Mouse (Mus musculus): ENCODE data around the gene Atraid. TPM values are rescaled to one million over a fixed set of nuclear protein-coding genes. Genes with fewer than 3 reads are reported as not detected.

Atraid gene
- polyA plus RNA-seq, 1 experiment from 2014 or later, result 227 TPM

DNA sequence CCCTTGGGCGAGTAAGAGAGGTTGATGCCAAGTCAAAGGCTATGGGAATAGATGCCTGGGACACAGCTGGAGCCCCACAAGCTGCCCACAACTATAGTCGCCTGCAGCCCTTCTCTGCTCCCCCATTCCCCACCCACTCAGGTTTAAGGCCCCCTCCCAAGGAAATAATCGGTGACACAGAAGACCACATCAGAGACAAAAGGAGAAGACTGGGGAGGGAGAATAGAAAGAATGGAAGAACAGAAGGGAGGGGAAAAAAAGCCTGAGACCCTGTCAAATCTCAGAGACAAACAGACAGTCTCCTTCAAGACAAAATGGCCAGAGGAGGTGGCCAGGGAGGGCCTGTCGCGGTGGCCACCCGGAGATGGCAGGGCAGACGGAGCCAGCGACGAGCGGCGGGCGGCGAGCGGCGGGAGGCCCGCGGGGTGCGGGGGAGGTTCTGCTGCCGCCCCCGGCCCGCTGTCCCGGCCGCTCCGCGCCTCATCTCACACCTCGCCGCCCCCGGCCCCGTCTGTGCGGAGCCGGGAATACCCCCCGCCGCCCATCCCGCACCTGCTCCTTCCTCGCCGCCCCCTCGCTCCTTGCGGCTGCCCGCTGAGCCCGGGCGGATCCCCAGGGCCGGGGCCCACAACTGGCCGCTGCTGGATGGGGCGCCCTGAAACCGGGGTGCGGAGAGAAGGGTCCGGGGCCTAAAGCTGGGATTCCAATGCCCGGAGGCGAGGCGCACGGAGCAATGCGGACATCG lies 44.3 kb downstream of the Atraid start:
- H3K9me3 ChIP-seq (ENCODE audit: control insufficient read depth), result no peaks in the 10 kb centered on the region
- WGBS, result 4% methylated on average over 35 of the region's 53 CpGs
- no peak for TF ChIP-seq CTCF (IDR thresholded peaks at IDR 0.05; ENCODE audit: low read depth)
- peaks cover 3% of the 10 kb centered on the region; the same call in 1 of the 2 replicates for H3K4me1 ChIP-seq (replicated peaks; ENCODE audit: control insufficient read depth, insufficient read depth, low read length)
- no peak for ATAC-seq
- no peak overlapping the region for H3K27ac ChIP-seq (ENCODE audit: low read depth, low read length)
- H3K36me3 ChIP-seq (ENCODE audit: control insufficient read depth, insufficient read depth), result no peaks in the 10 kb centered on the region
- peaks cover 73% of the 10 kb centered on the region for H3K27me3 ChIP-seq (replicated peaks; ENCODE audit: control insufficient read depth, insufficient read depth, low read length)
- H3K9ac ChIP-seq (ENCODE audit: low read depth, low read length), result no peak overlapping the region
- H3K4me3 ChIP-seq (ENCODE audit: low read depth, low read length), result peak overlapping the region; percentile 47
- peak overlapping the region; percentile 79 for H3K4me2 ChIP-seq (replicated peaks; ENCODE audit: low read depth)

DNA sequence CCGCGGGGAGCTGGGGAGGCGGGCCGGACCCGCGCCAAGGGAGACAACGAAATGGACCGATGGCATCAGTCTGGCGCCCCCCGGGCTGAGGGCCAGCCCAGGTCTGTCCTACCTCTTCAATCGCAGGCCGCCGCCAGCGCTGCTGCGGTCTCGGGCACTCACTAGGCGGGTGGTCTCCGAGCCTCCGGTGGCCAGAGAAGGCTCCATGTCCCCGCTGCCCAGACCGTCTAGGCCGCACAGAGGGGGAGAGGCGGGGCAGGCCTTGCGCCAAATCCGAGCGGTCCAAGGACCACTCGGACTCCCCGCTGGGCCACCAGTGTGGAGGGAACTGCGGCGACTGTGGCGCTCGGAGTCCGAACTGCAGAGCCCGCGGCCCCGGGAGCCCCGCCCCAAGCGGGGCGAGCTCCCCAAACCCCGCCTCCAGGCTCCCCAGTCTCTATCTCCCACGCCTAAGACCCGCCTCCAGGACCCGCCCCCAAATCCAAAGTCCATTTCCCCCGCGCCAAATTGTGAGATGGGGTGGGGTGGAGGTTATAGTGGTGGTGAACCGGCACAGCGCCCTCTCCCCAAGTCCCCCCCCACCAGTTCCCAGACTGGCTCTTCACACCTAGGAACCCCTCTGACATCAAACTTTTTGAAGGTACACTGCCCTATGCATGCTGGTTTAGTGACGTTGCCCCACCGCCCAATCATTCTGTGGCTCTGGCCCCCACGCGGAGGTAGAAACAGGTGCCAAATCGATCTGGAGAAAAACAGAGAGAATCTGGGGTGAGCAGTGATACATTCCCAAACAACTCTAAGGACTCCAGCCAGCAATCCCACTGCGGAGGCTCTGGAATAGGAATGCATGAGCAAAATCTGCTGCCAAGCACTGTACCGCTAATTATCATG lies 45.3 kb downstream of the Atraid start:
- H3K36me3 ChIP-seq (ENCODE audit: control insufficient read depth, insufficient read depth), result no peaks in the 10 kb centered on the region
- WGBS, result under 1% methylated on average over 37 of the region's 54 CpGs
- no peak overlapping the region for H3K27ac ChIP-seq (ENCODE audit: low read depth, low read length)
- peaks cover 3% of the 10 kb centered on the region; the same call in 1 of the 2 replicates for H3K4me1 ChIP-seq (replicated peaks; ENCODE audit: control insufficient read depth, insufficient read depth, low read length)
- TF ChIP-seq CTCF (IDR thresholded peaks at IDR 0.05; ENCODE audit: low read depth), result no peak
- no peaks in the 10 kb centered on the region for H3K9me3 ChIP-seq (ENCODE audit: control insufficient read depth)
- H3K4me2 ChIP-seq (replicated peaks; ENCODE audit: low read depth), result peak overlapping the region; percentile 79
- H3K27me3 ChIP-seq (replicated peaks; ENCODE audit: control insufficient read depth, insufficient read depth, low read length), result peaks cover 74% of the 10 kb centered on the region
- H3K9ac ChIP-seq (ENCODE audit: low read depth, low read length), result peak overlapping the region; percentile 17; the same call in 1 of the 2 replicates
- ATAC-seq, result peak; percentile 39
- peak overlapping the region; percentile 47 for H3K4me3 ChIP-seq (ENCODE audit: low read depth, low read length)

DNA sequence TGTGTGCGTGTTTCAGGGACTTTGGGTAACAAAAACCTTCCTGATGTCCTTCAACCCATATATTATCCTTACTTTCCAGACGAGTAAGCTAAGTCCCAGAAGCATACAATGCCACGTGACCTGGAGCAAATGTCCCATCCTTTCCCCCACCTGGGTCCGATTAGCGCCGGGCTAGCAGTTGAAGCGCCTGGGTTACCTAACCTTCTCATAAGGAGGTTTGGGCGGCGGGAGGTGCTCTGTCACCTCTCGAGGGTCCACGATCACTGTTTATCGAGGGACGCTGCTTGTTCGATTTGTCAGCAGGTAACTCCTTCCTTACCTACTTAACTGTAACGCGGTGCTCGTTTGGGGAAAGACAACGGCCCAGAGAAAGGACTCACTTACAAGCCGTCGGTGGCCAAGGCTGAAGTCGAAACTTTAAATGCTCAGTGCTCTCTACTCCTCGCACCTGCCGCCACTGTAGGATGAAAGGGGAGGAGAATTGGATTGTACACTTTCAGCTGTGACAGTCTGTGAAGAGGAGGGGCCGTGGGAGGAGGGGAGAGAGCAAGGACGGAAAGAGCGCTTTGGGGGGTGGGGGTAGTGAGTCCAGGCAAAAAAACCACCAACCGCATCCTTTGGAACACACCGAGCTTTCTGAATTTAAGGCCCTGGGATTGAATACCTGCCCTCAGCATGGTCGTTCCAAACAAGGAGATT lies 46.1 kb downstream of the Atraid start:
- TF ChIP-seq CTCF (IDR thresholded peaks at IDR 0.05; ENCODE audit: low read depth), result no peak
- 2% methylated on average over 29 of the region's 29 CpGs for WGBS

DNA sequence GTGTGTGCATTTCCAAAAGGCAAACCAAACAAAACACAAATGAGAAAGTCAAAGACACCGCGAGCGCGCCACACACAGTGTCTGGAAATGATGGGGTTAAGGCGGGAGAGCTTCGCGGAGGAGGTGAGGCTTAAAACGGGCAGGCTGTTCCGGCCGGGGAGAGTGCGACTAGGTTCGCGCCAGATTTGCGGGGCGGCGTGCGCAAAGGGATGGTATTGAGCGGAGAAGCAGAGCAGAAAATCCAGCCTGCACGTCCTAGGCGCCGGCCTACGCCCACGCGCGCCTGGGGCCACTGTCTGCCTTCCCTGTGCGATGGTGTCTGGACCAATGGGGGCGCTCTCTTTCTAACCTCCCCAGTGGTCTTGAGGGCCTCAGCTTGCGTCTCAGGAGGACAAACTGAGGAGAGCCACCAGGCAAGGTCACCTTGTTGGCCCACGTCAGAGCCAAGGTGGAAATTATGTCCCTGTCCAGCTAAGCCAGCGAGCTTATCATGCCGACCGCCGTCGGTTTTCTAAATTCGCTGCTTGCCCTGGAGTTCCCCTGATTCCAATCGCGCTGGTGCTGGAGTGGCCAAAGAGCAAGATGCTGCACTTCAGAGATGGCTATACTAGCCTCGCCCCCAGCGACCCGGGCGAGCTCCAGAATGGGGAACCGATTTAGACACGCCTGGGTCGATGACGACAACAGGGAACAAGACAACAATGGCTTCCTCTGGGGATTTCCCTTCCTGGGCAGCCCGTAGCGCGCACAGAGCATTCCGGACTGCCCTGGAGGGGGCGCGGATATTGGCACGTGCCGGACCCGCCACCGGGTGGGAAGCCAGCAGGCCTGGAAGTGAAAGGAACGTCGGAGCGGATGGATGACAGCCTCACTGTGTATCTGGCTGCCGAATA lies 46.9 kb downstream of the Atraid start:
- Histone ChIP-seq H3K27me3 (replicated peaks; ENCODE audit: control insufficient read depth, insufficient read depth, low read length) (peaks cover 68% of the 10 kb centered on the region), H3K4me3 (ENCODE audit: low read depth, low read length) (peak overlapping the region; percentile 47), H3K9me3 (ENCODE audit: control insufficient read depth) (no peaks in the 10 kb centered on the region), H3K36me3 (ENCODE audit: control insufficient read depth, insufficient read depth) (no peaks in the 10 kb centered on the region), H3K9ac (ENCODE audit: low read depth, low read length) (no peak overlapping the region), H3K4me1 (replicated peaks; ENCODE audit: control insufficient read depth, insufficient read depth, low read length) (peaks cover 3% of the 10 kb centered on the region; the same call in 1 of the 2 replicates), H3K27ac (ENCODE audit: low read depth, low read length) (no peak overlapping the region), H3K4me2 (replicated peaks; ENCODE audit: low read depth) (peak overlapping the region; percentile 79)
- under 1% methylated on average over 59 of the region's 59 CpGs for WGBS
- TF ChIP-seq CTCF (IDR thresholded peaks at IDR 0.05; ENCODE audit: low read depth), result peak; percentile 29; the same call in 1 of the 2 replicates
- ATAC-seq, result no peak; the same call in 1 of the 2 replicates

More for the DNA sequence above, 46.1 kb downstream of the Atraid start:
- H3K4me3 ChIP-seq (ENCODE audit: low read depth, low read length), result peak overlapping the region; percentile 47
- H3K4me2 ChIP-seq (replicated peaks; ENCODE audit: low read depth), result peak overlapping the region; percentile 79
- H3K36me3 ChIP-seq (ENCODE audit: control insufficient read depth, insufficient read depth), result no peaks in the 10 kb centered on the region
- no peak overlapping the region for H3K27ac ChIP-seq (ENCODE audit: low read depth, low read length)
- ATAC-seq, result no peak
- peaks cover 72% of the 10 kb centered on the region for H3K27me3 ChIP-seq (replicated peaks; ENCODE audit: control insufficient read depth, insufficient read depth, low read length)
- H3K4me1 ChIP-seq (replicated peaks; ENCODE audit: control insufficient read depth, insufficient read depth, low read length), result peaks cover 3% of the 10 kb centered on the region; the same call in 1 of the 2 replicates
- H3K9me3 ChIP-seq (ENCODE audit: control insufficient read depth), result no peaks in the 10 kb centered on the region
- no peak overlapping the region for H3K9ac ChIP-seq (ENCODE audit: low read depth, low read length)

DNA sequence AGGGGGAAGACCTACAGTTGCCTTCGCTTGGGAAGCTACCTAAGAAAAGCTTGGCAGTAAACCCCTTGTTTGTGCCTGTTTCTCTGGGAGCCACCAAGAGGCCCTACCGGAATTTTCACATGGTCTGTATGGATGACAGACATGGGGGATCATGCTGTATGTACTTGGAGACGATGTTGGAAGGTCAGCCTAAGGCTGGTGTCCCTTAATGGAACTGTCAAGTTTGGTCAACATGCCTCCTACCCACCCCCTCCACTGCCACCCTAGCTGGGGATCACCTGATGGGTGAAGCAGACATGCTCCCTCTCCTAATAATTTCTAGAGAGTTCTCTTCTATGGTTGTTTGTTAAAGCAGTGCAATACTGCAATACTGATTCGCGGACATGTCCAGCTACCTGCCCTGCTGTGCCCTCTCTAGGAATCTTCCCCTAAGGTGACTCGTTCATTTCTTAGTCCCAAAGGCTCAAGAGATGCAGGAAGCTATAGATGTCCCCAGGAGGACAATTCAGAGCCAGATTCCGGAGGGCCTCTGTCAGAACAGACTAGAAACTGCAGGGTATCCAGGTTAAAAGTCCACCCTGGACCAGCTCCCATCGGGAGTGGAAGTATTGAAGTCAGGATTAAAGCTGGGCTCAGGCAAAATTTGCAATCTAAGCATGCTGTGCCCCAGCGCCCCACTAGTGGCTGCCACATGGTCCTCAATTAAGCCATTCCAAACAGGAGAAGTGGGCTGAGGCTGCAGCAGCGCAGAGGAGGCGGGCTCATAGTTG lies 47.8 kb downstream of the Atraid start:
- H3K4me2 ChIP-seq (replicated peaks; ENCODE audit: low read depth), result peak overlapping the region; percentile 79
- H3K27me3 ChIP-seq (replicated peaks; ENCODE audit: control insufficient read depth, insufficient read depth, low read length), result peaks cover 65% of the 10 kb centered on the region
- H3K4me3 ChIP-seq (ENCODE audit: low read depth, low read length), result peak overlapping the region; percentile 47
- no peaks in the 10 kb centered on the region for H3K9me3 ChIP-seq (ENCODE audit: control insufficient read depth)
- 34% methylated on average over 11 of the region's 11 CpGs for WGBS
- no peaks in the 10 kb centered on the region for H3K36me3 ChIP-seq (ENCODE audit: control insufficient read depth, insufficient read depth)
- no peak for ATAC-seq
- no peak overlapping the region for H3K27ac ChIP-seq (ENCODE audit: low read depth, low read length)
- no peak overlapping the region for H3K9ac ChIP-seq (ENCODE audit: low read depth, low read length)
- H3K4me1 ChIP-seq (replicated peaks; ENCODE audit: control insufficient read depth, insufficient read depth, low read length), result peaks cover 3% of the 10 kb centered on the region; the same call in 1 of the 2 replicates
- TF ChIP-seq CTCF (IDR thresholded peaks at IDR 0.05; ENCODE audit: low read depth), result no peak

Other genes with a start within 250 kb of the Atraid start
- 25.3 and 25.5 TPM in 2 replicates for gene Mapre3, start 233.7 kb upstream of the Atraid start, polyA plus RNA-seq (2015; fragmentation: Nextera tagmentation; extraction: Ambion mirVana)
- 46.1 and 47.6 TPM in 2 replicates for gene Tmem214, start 180.3 kb upstream of the Atraid start, polyA plus RNA-seq (2015; fragmentation: Nextera tagmentation; extraction: Ambion mirVana)
- 5.5 and 6.5 TPM in 2 replicates for gene Agbl5, start 159.6 kb upstream of the Atraid start, polyA plus RNA-seq (2015; fragmentation: Nextera tagmentation; extraction: Ambion mirVana)
- 458 and 495 TPM in 2 replicates for gene Ost4, start 140.5 kb upstream of the Atraid start, polyA plus RNA-seq (2015; fragmentation: Nextera tagmentation; extraction: Ambion mirVana)
- gene Emilin1, start 134.9 kb upstream of the Atraid start, polyA plus RNA-seq (2015; fragmentation: Nextera tagmentation; extraction: Ambion mirVana), result 63.2 and 63.7 TPM in 2 replicates
- 89.6 and 97.9 TPM in 2 replicates for gene Khk, start 126.9 kb upstream of the Atraid start, polyA plus RNA-seq (2015; fragmentation: Nextera tagmentation; extraction: Ambion mirVana)
- gene Cgref1, start 102.7 kb upstream of the Atraid start, polyA plus RNA-seq (2015; fragmentation: Nextera tagmentation; extraction: Ambion mirVana), result 535 and 618 TPM in 2 replicates
- 150 and 161 TPM in 2 replicates for gene Preb, start 88.0 kb upstream of the Atraid start, polyA plus RNA-seq (2015; fragmentation: Nextera tagmentation; extraction: Ambion mirVana)
- 1.8 and 2.3 TPM in 2 replicates for gene Tcf23, start 79.7 kb upstream of the Atraid start, polyA plus RNA-seq (2015; fragmentation: Nextera tagmentation; extraction: Ambion mirVana)
- 18.0 and 20.0 TPM in 2 replicates for gene Slc5a6, start 612 bp downstream of the Atraid start, polyA plus RNA-seq (2015; fragmentation: Nextera tagmentation; extraction: Ambion mirVana)
- 3.2 and 3.7 TPM in 2 replicates for gene Cad, start 6.5 kb downstream of the Atraid start, polyA plus RNA-seq (2015; fragmentation: Nextera tagmentation; extraction: Ambion mirVana)
- gene Dnajc5g, start 58.0 kb downstream of the Atraid start, polyA plus RNA-seq (2015; fragmentation: Nextera tagmentation; extraction: Ambion mirVana), result not detected in 2 replicates
- gene Slc30a3, start 59.9 kb downstream of the Atraid start, polyA plus RNA-seq (2015; fragmentation: Nextera tagmentation; extraction: Ambion mirVana), result 0.10 TPM in 1 of 2 replicates, not detected in the other
- not detected in 2 replicates for gene Trim54, start 68.4 kb downstream of the Atraid start, polyA plus RNA-seq (2015; fragmentation: Nextera tagmentation; extraction: Ambion mirVana)
- gene Ucn, start 90.5 kb downstream of the Atraid start, polyA plus RNA-seq (2015; fragmentation: Nextera tagmentation; extraction: Ambion mirVana), result not detected in 2 replicates
- gene Mpv17, start 105.9 kb downstream of the Atraid start, polyA plus RNA-seq (2015; fragmentation: Nextera tagmentation; extraction: Ambion mirVana), result 38.8 and 42.2 TPM in 2 replicates
- gene Gm29609, start 131.6 kb downstream of the Atraid start, polyA plus RNA-seq (2015; fragmentation: Nextera tagmentation; extraction: Ambion mirVana), result 0.53 and 1.0 TPM in 2 replicates
- 23.1 and 26.2 TPM in 2 replicates for gene Gtf3c2, start 131.8 kb downstream of the Atraid start, polyA plus RNA-seq (2015; fragmentation: Nextera tagmentation; extraction: Ambion mirVana)
- gene Snx17, start 144.9 kb downstream of the Atraid start, polyA plus RNA-seq (2015; fragmentation: Nextera tagmentation; extraction: Ambion mirVana), result 122 and 130 TPM in 2 replicates
- 43.7 and 45.1 TPM in 2 replicates for gene Eif2b4, start 145.1 kb downstream of the Atraid start, polyA plus RNA-seq (2015; fragmentation: Nextera tagmentation; extraction: Ambion mirVana)
- gene Zfp513, start 154.0 kb downstream of the Atraid start, polyA plus RNA-seq (2015; fragmentation: Nextera tagmentation; extraction: Ambion mirVana), result 6.8 and 7.3 TPM in 2 replicates
- gene Ppm1g, start 172.4 kb downstream of the Atraid start, polyA plus RNA-seq (2015; fragmentation: Nextera tagmentation; extraction: Ambion mirVana), result 54.8 and 55.4 TPM in 2 replicates
- 96.4 and 99.6 TPM in 2 replicates for gene Nrbp1, start 192.6 kb downstream of the Atraid start, polyA plus RNA-seq (2015; fragmentation: Nextera tagmentation; extraction: Ambion mirVana)
- gene Gm9970, start 192.9 kb downstream of the Atraid start, polyA plus RNA-seq (2015; fragmentation: Nextera tagmentation; extraction: Ambion mirVana), result 0.51 and 0.70 TPM in 2 replicates
- gene Krtcap3, start 203.4 kb downstream of the Atraid start, polyA plus RNA-seq (2015; fragmentation: Nextera tagmentation; extraction: Ambion mirVana), result 105 and 108 TPM in 2 replicates
- gene Ift172, start 242.8 kb downstream of the Atraid start, polyA plus RNA-seq (2015; fragmentation: Nextera tagmentation; extraction: Ambion mirVana), result 28.3 and 30.4 TPM in 2 replicates
- 6.2 and 7.2 TPM in 2 replicates for gene Fndc4, start 247.8 kb downstream of the Atraid start, polyA plus RNA-seq (2015; fragmentation: Nextera tagmentation; extraction: Ambion mirVana)
- 0.10 TPM in 1 of 2 replicates, not detected in the other for gene Gckr, start 249.1 kb downstream of the Atraid start, polyA plus RNA-seq (2015; fragmentation: Nextera tagmentation; extraction: Ambion mirVana)

All from intestine, postnatal 0 days (tissue).